Mouse (Mus musculus): ENCODE measurements at regions not wholly inside any gene's neighbourhood (a gene's known extent, or its start where the extent isn't known, plus 50 kb on each side); places are given as distances from the start of the nearest gene placed in this dataset.

DNA sequence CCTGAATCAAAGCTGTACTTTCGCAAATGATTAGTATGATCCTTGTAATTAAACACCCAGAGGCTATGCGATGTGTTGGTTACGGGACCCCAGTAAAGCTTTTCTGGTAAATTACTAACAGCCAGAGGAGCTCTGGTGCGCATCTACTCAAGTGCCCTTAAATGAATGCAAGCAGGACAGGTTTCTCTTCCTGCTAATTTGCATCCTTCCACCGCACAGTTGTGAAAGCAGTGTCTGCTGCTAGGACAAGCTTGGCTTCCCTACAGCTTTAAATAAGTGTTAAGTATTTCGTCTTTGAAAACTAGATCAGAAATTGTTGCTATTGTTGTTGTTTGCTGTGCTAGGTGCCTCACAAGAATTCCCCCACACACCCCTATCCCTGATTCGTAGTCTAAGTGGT, 62.4 kb upstream of the Supt20 start:
- H3K27ac ChIP-seq (ENCODE audit: insufficient read depth, low read depth, low read length) = no peak overlapping the region
- no peaks in the 10 kb centered on the region for H3K36me3 ChIP-seq (ENCODE audit: control insufficient read depth, insufficient read depth, low read length)
- H3K4me3 ChIP-seq (ENCODE audit: insufficient read depth, low read depth, low read length) = no peak overlapping the region
- TF ChIP-seq CTCF (conservative IDR thresholded peaks at IDR 0.05; ENCODE audit: insufficient read depth, insufficient read length, low read depth, low read length) (no peak), POLR2A (IDR thresholded peaks at IDR 0.05; ENCODE audit: low read depth, low read length) (no peak)
- H3K27me3 ChIP-seq (replicated peaks; ENCODE audit: control insufficient read depth, insufficient read depth, low read length) = no peaks in the 10 kb centered on the region
- no peak for DNase-seq
- WGBS = 71% methylated on average over 7 of the region's 7 CpGs
- H3K4me1 ChIP-seq (ENCODE audit: control insufficient read depth, insufficient read depth, low read length) = no peaks in the 10 kb centered on the region

DNA sequence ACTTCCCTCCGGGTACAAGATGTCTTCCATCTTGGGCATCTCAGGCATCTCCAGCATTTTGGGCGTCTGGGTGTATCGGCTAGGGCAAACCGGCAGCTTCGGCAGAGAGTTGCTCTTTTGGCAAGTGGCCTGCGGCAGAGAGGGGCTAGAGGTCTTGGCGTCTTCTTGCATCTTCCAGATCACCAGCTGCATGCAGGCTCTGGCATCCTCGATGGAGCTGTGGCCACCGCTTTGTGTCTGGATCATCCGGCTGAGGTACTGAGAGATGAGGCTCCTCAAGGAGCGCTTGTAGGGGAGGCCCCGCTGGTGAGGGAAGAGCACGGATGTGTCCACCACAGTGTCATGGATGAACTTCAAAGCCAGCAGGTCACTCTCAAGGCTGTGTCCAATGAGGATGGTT, 59.9 kb upstream of the Supt20 start:
- Histone ChIP-seq H3K27ac (ENCODE audit: insufficient read depth, low read depth, low read length) (no peak overlapping the region), H3K27me3 (replicated peaks; ENCODE audit: control insufficient read depth, insufficient read depth, low read length) (no peaks in the 10 kb centered on the region), H3K4me3 (ENCODE audit: insufficient read depth, low read depth, low read length) (no peak overlapping the region), H3K36me3 (ENCODE audit: control insufficient read depth, insufficient read depth, low read length) (no peaks in the 10 kb centered on the region), H3K4me1 (ENCODE audit: control insufficient read depth, insufficient read depth, low read length) (no peaks in the 10 kb centered on the region)
- TF ChIP-seq POLR2A (IDR thresholded peaks at IDR 0.05; ENCODE audit: low read depth, low read length) (no peak), CTCF (conservative IDR thresholded peaks at IDR 0.05; ENCODE audit: insufficient read depth, insufficient read length, low read depth, low read length) (no peak)
- WGBS = 94% methylated on average over 13 of the region's 13 CpGs
- DNase-seq = no peak

- Histone ChIP-seq H3K4me1 (ENCODE audit: control insufficient read depth, insufficient read depth, low read length) (no peaks in the 10 kb centered on the region), H3K27ac (ENCODE audit: insufficient read depth, low read depth, low read length) (no peak overlapping the region), H3K36me3 (ENCODE audit: control insufficient read depth, insufficient read depth, low read length) (no peaks in the 10 kb centered on the region), H3K4me3 (ENCODE audit: insufficient read depth, low read depth, low read length) (no peak overlapping the region), H3K27me3 (replicated peaks; ENCODE audit: control insufficient read depth, insufficient read depth, low read length) (no peaks in the 10 kb centered on the region)
- no peak for TF ChIP-seq POLR2A (IDR thresholded peaks at IDR 0.05; ENCODE audit: low read depth, low read length)
- TF ChIP-seq CTCF (conservative IDR thresholded peaks at IDR 0.05; ENCODE audit: insufficient read depth, insufficient read length, low read depth, low read length) = no peak
- 94% methylated on average over 23 of the region's 23 CpGs for WGBS
- DNase-seq = no peak
These were observed 59.2 kb upstream of the Supt20 start for GRCm38 (mm10) chr3:54633446-54633845.

GRCm38 (mm10) chr3:54634456-54634855, 58.2 kb upstream of the Supt20 start:
- H3K27ac ChIP-seq (ENCODE audit: insufficient read depth, low read depth, low read length) = no peak overlapping the region
- WGBS = 96% methylated on average over 10 of the region's 10 CpGs
- no peaks in the 10 kb centered on the region for H3K4me1 ChIP-seq (ENCODE audit: control insufficient read depth, insufficient read depth, low read length)
- no peak overlapping the region for H3K4me3 ChIP-seq (ENCODE audit: insufficient read depth, low read depth, low read length)
- no peak for DNase-seq
- no peaks in the 10 kb centered on the region for H3K27me3 ChIP-seq (replicated peaks; ENCODE audit: control insufficient read depth, insufficient read depth, low read length)
- no peak for TF ChIP-seq POLR2A (IDR thresholded peaks at IDR 0.05; ENCODE audit: low read depth, low read length)
- TF ChIP-seq CTCF (conservative IDR thresholded peaks at IDR 0.05; ENCODE audit: insufficient read depth, insufficient read length, low read depth, low read length) = no peak
- H3K36me3 ChIP-seq (ENCODE audit: control insufficient read depth, insufficient read depth, low read length) = no peaks in the 10 kb centered on the region
